Mouse (Mus musculus) kidney, embryonic 14.5 days (tissue): ENCODE results near the gene Slc17a9. TPM values are rescaled to one million over a fixed set of nuclear protein-coding genes. Genes with fewer than 3 reads are reported as not detected.
A peak's percentile ranks its signal among the peaks of the same experiment; 100 is the strongest.
"Not testable (repeated sequence)": the region's sequence is repeated elsewhere in the genome, so short reads cannot be mapped to it uniquely, and the experiment has no call there.

Source experiments
- ATAC-seq: fragments of 200-750 bp; cut with Nextera tagmentation; 2 replicates; pipeline ENCODE4 v1.8.0; 2017; ENCODE audit warnings: moderate number of reproducible peaks, mild to moderate bottlenecking, moderate TSS enrichment, moderate library complexity; ENCODE audit not compliant: low FRiP score, low TSS enrichment
- H3K27ac ChIP-seq: fragments of 300-500 bp; sonication (generic); 2 replicates; pipeline ENCODE4 v1.5.1; 2014; ENCODE audit warnings: low read depth, mild to moderate bottlenecking, low read length, moderate library complexity, mixed read lengths
- H3K27me3 ChIP-seq: fragments of 300-500 bp; sonication (generic); 2 replicates; pipeline ENCODE4 v1.6.1; 2014; ENCODE audit warnings: mild to moderate bottlenecking, low read length; ENCODE audit not compliant: control insufficient read depth, insufficient read depth
- H3K36me3 ChIP-seq: fragments of 300-500 bp; sonication (generic); 2 replicates; pipeline ENCODE4 v1.6.1; 2014; ENCODE audit warnings: low read length, mixed read lengths; ENCODE audit not compliant: control insufficient read depth, insufficient read depth
- H3K4me1 ChIP-seq: fragments of 300-500 bp; sonication (generic); 2 replicates; pipeline ENCODE4 v1.6.1; 2014; ENCODE audit warnings: low read length, mixed read lengths; ENCODE audit not compliant: control insufficient read depth, insufficient read depth
- H3K4me2 ChIP-seq: fragments of 300-500 bp; sonication (generic); replicated peaks from 2 replicates; pipeline ENCODE4 v1.6.1; 2014; ENCODE audit warnings: low read depth, mild to moderate bottlenecking, low read length
- H3K4me3 ChIP-seq: fragments of 300-500 bp; sonication (generic); 2 replicates; pipeline ENCODE4 v1.5.1; 2014; ENCODE audit warnings: mild to moderate bottlenecking, low read length
- H3K9ac ChIP-seq: fragments of 300-500 bp; sonication (generic); 2 replicates; pipeline ENCODE4 v1.6.1; 2014; ENCODE audit warnings: low read depth, mild to moderate bottlenecking, low read length, moderate library complexity
- H3K9me3 ChIP-seq: fragments of 300-500 bp; sonication (generic); 2 replicates; pipeline ENCODE4 v1.6.1; 2016; ENCODE audit warnings: low read length; ENCODE audit not compliant: control insufficient read depth
- WGBS: fragments of 180-500 bp; shearing (Covaris S2); extraction: QIAGEN DNeasy Blood & Tissue Kit; methylation state at CpG from one replicate; pipeline ENCODE4 v1.1.7; 2014; 5-methylcytosine and 5-hydroxymethylcytosine counted together
- polyA plus RNA-seq: library from polyadenylated mRNA; unstranded; fragments of >200 nt; fragmentation: Nextera tagmentation; extraction: Ambion mirVana; gene quantifications from 2 replicates; pipeline ENCODE4 v1.2.1, GENCODE M21; 2014

Slc17a9 gene
- polyA plus RNA-seq, 1 experiment from 2014 or later = 0.20 TPM

DNA sequence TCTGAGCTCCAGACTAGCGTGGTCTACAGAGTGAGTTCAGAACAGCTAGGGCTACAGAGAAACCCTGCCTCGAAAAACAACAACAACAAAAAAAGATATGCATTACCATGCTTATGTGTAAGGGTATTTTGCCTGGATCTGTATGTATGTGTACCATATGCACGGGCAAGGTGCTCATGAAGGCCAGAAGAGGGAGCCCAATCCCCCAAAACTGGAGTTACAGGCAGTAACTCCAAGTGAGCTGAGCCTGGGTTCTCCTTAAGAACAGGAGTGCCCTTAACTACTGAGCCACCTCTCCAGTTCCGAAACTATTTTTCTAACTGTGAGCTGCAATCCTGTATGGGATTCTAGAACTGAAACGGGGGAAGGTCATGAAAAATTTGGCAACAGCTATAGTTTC is 19.1 kb upstream of the Slc17a9 start:
- Histone ChIP-seq H3K27ac (no peak overlapping the region), H3K27me3 (no peaks in the 10 kb centered on the region), H3K4me1 (peaks cover 23% of the 10 kb centered on the region), H3K9me3 (no peaks in the 10 kb centered on the region), H3K4me2 (no peak overlapping the region), H3K36me3 (peaks cover 4% of the 10 kb centered on the region; the same call in 1 of the 2 replicates), H3K9ac (no peak overlapping the region), H3K4me3 (no peak overlapping the region)
- ATAC-seq = no peak
- whole genome bisulfite sequencing = 92% methylated on average over 5 of the region's 5 CpGs

DNA sequence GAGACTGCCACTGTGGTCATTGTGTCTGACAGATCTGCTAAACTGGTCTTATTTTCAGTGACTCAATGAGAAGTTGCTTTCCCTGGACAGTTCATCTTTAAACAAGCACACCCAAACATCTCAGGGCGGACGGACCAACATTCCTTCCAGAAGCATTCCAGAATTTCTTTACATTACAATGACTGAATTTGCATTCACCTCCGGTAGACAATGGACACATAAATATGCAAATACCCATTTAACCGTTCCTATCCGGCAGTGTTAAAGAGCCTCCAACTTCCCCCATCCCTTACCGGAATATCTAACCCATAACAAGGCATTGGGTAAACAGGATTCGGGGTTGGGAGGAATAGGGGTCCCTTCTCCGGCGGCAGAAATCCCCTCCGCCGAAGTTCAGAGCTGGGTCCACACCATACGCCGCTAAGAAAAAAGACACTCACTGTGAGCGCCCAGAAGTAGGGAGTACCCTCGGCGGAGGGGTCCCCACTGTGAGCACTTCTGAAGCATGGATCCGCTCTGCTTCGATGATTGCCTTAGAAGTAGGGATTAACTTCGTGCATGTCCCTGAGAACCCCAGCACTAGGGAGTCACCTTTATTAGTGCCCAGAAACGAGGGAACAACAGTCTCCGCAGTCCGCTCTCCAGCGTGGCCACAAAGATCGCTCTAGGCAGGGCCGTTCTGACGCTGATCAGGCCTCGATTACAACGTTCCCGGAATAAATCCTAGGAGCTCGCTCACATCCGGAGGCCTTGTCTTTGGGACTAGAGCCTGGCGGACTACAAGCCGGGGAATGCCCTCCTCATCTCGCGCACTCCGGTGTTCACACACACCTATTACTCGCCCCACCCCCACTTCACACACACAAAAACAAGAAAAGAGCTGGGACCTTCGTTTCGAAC is 15.8 kb upstream of the Slc17a9 start:
- whole genome bisulfite sequencing = under 1% methylated on average over 39 of the region's 39 CpGs
- peak; percentile 32 for ATAC-seq
- H3K36me3 ChIP-seq = peaks cover 16% of the 10 kb centered on the region
- no peaks in the 10 kb centered on the region for H3K9me3 ChIP-seq
- H3K27me3 ChIP-seq = no peaks in the 10 kb centered on the region
- peaks cover 15% of the 10 kb centered on the region for H3K4me1 ChIP-seq
- H3K9ac ChIP-seq = peak overlapping the region; percentile 99
- peak overlapping the region; percentile 89 for H3K4me2 ChIP-seq
- H3K27ac ChIP-seq = peak overlapping the region; percentile 87
- H3K4me3 ChIP-seq = peak overlapping the region; percentile 99

DNA sequence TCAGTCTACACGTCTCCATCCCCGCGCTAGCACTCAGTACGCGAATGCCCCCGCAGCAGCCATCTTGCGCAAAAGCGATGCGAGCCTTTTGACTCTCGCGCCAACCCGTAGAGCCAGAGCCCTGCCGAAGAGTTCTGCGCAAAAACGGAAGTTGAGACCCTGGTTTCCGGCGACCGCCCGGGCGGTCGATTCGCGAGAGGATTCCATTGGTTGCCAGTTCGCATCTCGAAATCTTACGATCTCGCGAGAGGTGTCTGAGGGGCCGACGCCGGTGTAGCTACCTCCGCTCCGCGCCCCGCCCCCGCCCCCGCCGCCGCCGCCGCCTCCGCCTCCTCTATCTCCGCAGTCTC is 15.2 kb upstream of the Slc17a9 start, which contains the start of the genes Dido1 and Gid8:
TSS of gene Dido1 (minus strand) at position 77 of the 350 bp plus-strand sequence.
TSS of gene Gid8 (plus strand) at position 195 of the 350 bp plus-strand sequence.
- H3K9ac ChIP-seq = peak within 1 kb of the TSS; percentile 99
- peak within 1 kb of the TSS; percentile 99 for H3K4me3 ChIP-seq
- peak within 1 kb of the TSS; percentile 89 for H3K4me2 ChIP-seq
- peaks cover 15% of the 10 kb centered on the region for H3K4me1 ChIP-seq
- peaks cover 22% of the 10 kb centered on the region for H3K36me3 ChIP-seq
- no peaks in the 10 kb centered on the region for H3K9me3 ChIP-seq
- peak; percentile 94 for ATAC-seq
- under 1% methylated on average over 43 of the region's 43 CpGs for WGBS
- H3K27me3 ChIP-seq = no peaks in the 10 kb centered on the region
- H3K27ac ChIP-seq = peak within 1 kb of the TSS; percentile 87

GRCm38 (mm10) chr2:180710276-180711155 is 14.5 kb upstream of the Slc17a9 start:
- H3K9me3 ChIP-seq = no peaks in the 10 kb centered on the region
- ATAC-seq = peak; percentile 82; the same call in 1 of the 2 replicates
- H3K27ac ChIP-seq = peak overlapping the region; percentile 87
- H3K4me1 ChIP-seq = peaks cover 15% of the 10 kb centered on the region
- H3K4me2 ChIP-seq = peak overlapping the region; percentile 59
- 3% methylated on average over 46 of the region's 64 CpGs for WGBS
- no peaks in the 10 kb centered on the region for H3K27me3 ChIP-seq
- peak overlapping the region; percentile 99 for H3K9ac ChIP-seq
- peak overlapping the region; percentile 99 for H3K4me3 ChIP-seq
- peaks cover 22% of the 10 kb centered on the region for H3K36me3 ChIP-seq

DNA sequence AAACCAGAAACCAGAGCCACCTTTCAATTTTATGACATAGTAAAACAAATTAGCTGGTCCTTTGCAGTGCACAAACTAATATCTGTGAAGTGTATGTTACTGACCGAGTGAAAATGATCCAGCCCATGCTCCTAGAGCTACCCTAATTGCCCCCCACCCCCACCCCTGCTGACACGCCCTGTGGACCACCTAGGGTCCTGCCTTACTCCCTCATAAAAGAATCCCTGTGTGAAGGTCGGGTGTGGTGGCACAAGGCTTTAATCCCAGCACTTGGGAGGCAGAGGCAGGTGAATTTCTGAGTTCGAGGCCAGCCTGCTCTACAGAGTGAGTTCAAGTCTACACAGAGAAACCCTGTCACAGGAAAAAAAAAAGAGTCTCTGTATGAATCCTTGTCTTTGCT is 13.5 kb upstream of the Slc17a9 start:
- WGBS = 53% methylated on average over 4 of the region's 4 CpGs
- H3K4me3 ChIP-seq = peak overlapping the region; percentile 99; the same call in 1 of the 2 replicates
- no peaks in the 10 kb centered on the region for H3K9me3 ChIP-seq
- peak overlapping the region; percentile 99; the same call in 1 of the 2 replicates for H3K9ac ChIP-seq
- H3K4me2 ChIP-seq = peak overlapping the region; percentile 59
- H3K36me3 ChIP-seq = peaks cover 27% of the 10 kb centered on the region
- H3K4me1 ChIP-seq = peaks cover 15% of the 10 kb centered on the region
- no peak for ATAC-seq
- no peak overlapping the region for H3K27ac ChIP-seq
- no peaks in the 10 kb centered on the region for H3K27me3 ChIP-seq

DNA sequence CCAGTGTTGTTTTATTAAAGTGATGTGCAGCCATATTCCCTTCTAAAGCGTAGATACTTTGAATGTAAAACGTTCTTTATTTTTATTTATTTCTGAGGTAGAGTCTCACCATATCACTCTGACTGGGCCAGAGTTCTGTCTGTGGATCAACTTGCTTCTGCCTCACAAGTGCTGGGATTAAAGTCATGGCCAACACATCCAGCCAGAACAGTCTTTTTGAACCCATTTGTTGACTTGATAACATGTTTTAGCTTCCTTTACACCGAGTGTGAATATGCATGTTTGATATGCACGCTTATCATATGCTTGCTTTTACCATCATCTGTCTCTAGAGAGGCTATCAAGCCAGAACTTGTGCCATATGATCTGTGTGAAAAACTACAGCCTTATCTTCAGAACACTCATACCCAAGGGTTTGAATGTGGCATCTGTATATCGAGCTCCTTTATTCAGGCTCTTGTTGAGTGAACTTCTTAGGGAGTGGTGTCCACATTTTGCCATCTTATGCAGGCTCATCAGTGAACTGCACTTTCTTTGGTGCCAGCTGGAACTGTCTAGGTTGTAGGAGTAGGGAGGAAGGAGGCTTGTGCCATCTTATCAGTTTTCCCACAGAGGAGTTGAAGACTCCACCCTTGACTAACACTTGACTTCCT is 12.9 kb upstream of the Slc17a9 start:
- no peaks in the 10 kb centered on the region for H3K9me3 ChIP-seq
- peaks cover 30% of the 10 kb centered on the region for H3K36me3 ChIP-seq
- H3K27ac ChIP-seq = no peak overlapping the region
- no peak overlapping the region for H3K4me2 ChIP-seq
- WGBS = 93% methylated on average over 5 of the region's 5 CpGs
- H3K4me1 ChIP-seq = peaks cover 15% of the 10 kb centered on the region
- no peak overlapping the region for H3K9ac ChIP-seq
- no peak overlapping the region for H3K4me3 ChIP-seq
- no peaks in the 10 kb centered on the region for H3K27me3 ChIP-seq
- no peak for ATAC-seq

DNA sequence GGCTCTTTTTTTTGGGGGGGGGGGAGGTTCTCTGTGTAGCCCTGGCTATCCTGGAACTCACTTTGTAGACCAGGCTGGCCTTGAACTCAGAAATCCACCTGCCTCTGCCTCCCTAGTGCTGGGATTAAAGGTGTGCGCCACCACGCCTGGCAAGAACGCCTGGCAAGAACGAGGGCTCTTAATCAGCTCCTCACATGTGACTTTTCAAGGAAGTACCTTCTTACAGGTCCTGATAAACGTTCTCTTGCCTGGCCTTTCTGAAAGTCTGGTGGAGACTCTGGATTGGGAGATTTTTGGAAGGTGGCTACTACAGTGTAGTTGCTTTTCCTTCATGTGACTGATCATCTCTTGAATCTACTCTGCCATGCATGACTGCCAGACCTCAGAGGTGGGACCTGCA is 2.3 kb upstream of the Slc17a9 start:
- H3K27me3 ChIP-seq, H3K9me3 ChIP-seq, H3K4me3 ChIP-seq, H3K4me1 ChIP-seq, H3K9ac ChIP-seq, H3K4me2 ChIP-seq, ATAC-seq, H3K27ac ChIP-seq: not testable (repeated sequence)
- 91% methylated on average over 5 of the region's 5 CpGs for WGBS
- H3K36me3 ChIP-seq = peaks cover 49% of the 10 kb centered on the region

- Histone ChIP-seq H3K9ac (no peak overlapping the region), H3K4me3 (no peak overlapping the region), H3K9me3 (no peaks in the 10 kb centered on the region), H3K4me2 (no peak overlapping the region), H3K36me3 (peaks cover 39% of the 10 kb centered on the region), H3K4me1 (peaks cover 9% of the 10 kb centered on the region; the same call in 1 of the 2 replicates), H3K27ac (no peak overlapping the region), H3K27me3 (no peaks in the 10 kb centered on the region)
- ATAC-seq = no peak
- WGBS = 69% methylated on average over 2 of the region's 2 CpGs
Observed at GRCm38 (mm10) chr2:180723865-180724264, 1.2 kb upstream of the Slc17a9 start.
